Mouse (Mus musculus): ENCODE measurements around the gene Ksr1.

Gene Ksr1

GRCm38 (mm10) chr11:79146331-79146767, at the start of gene Ksr1:
TSS of gene Ksr1 (minus strand) at chr11:79146407.
- peak; percentile 87 to 90 for DNase-seq (ENCODE audit: low spot score in 2 of 2)

- peak; percentile 10 to 57 for DNase-seq (ENCODE audit: low spot score in 2 of 2)
Observed at GRCm38 (mm10) chr11:79192176-79192575, 46.0 kb upstream of the Ksr1 start.

GRCm38 (mm10) chr11:79191214-79191613, 45.0 kb upstream of the Ksr1 start:
- DNase-seq (ENCODE audit: low spot score in 2 of 2): no peak

GRCm38 (mm10) chr11:79190257-79190656, 44.0 kb upstream of the Ksr1 start:
- DNase-seq (ENCODE audit: low spot score in 2 of 2): no peak

GRCm38 (mm10) chr11:79188176-79188575, 42.0 kb upstream of the Ksr1 start:
- no peak for DNase-seq (ENCODE audit: low spot score in 2 of 2)

GRCm38 (mm10) chr11:79187291-79187690, 41.1 kb upstream of the Ksr1 start:
- DNase-seq (ENCODE audit: low spot score in 2 of 2): no peak

- no peak for DNase-seq (ENCODE audit: low spot score in 2 of 2)
Observed at GRCm38 (mm10) chr11:79185683-79186082, 39.5 kb upstream of the Ksr1 start.

GRCm38 (mm10) chr11:79184126-79184888, 38.1 kb upstream of the Ksr1 start:
- no peak for DNase-seq (ENCODE audit: low spot score in 2 of 2)

GRCm38 (mm10) chr11:79183400-79183799, 37.2 kb upstream of the Ksr1 start:
- no peak for DNase-seq (ENCODE audit: low spot score in 2 of 2)

GRCm38 (mm10) chr11:79182881-79183280, 36.7 kb upstream of the Ksr1 start:
- no peak for DNase-seq (ENCODE audit: low spot score in 2 of 2)

GRCm38 (mm10) chr11:79181914-79182313, 35.7 kb upstream of the Ksr1 start:
- DNase-seq (ENCODE audit: low spot score in 2 of 2): no peak

- DNase-seq (ENCODE audit: low spot score in 2 of 2): no peak
Observed at GRCm38 (mm10) chr11:79176687-79177086, 30.5 kb upstream of the Ksr1 start.

- DNase-seq (ENCODE audit: low spot score in 2 of 2): no peak
Observed at GRCm38 (mm10) chr11:79172054-79172453, 25.8 kb upstream of the Ksr1 start.

- no peak for DNase-seq (ENCODE audit: low spot score in 2 of 2)
Observed at GRCm38 (mm10) chr11:79166582-79167300, 20.5 kb upstream of the Ksr1 start.

GRCm38 (mm10) chr11:79161077-79161758, 15.0 kb upstream of the Ksr1 start:
- no peak for DNase-seq (ENCODE audit: low spot score in 2 of 2)

- DNase-seq (ENCODE audit: low spot score in 2 of 2): no peak
Observed at GRCm38 (mm10) chr11:79160127-79160526, 13.9 kb upstream of the Ksr1 start.

GRCm38 (mm10) chr11:79157729-79158128, 11.5 kb upstream of the Ksr1 start:
- no peak for DNase-seq (ENCODE audit: low spot score in 2 of 2)

GRCm38 (mm10) chr11:79155348-79155747, 9.1 kb upstream of the Ksr1 start:
- DNase-seq (ENCODE audit: low spot score in 2 of 2): no peak

GRCm38 (mm10) chr11:79152696-79153095, 6.5 kb upstream of the Ksr1 start:
- peak; percentile 22 to 29 for DNase-seq (ENCODE audit: low spot score in 2 of 2)

GRCm38 (mm10) chr11:79151874-79152273, 5.7 kb upstream of the Ksr1 start:
- DNase-seq (ENCODE audit: low spot score in 2 of 2): no peak

- no peak for DNase-seq (ENCODE audit: low spot score in 2 of 2)
Observed at GRCm38 (mm10) chr11:79150301-79150700, 4.1 kb upstream of the Ksr1 start.

- DNase-seq (ENCODE audit: low spot score in 2 of 2): no peak
Observed at GRCm38 (mm10) chr11:79149295-79149694, 3.1 kb upstream of the Ksr1 start.

GRCm38 (mm10) chr11:79148783-79149182, 2.6 kb upstream of the Ksr1 start:
- no peak for DNase-seq (ENCODE audit: low spot score in 2 of 2)

Measured in thymus, postnatal 10 days (tissue).